Mouse (Mus musculus): ENCODE results near the gene Gm14147.
"Not testable (repeated sequence)": the region's sequence is repeated elsewhere in the genome, so short reads cannot be mapped to it uniquely, and the experiment has no call there.

Gene Gm14147

DNA sequence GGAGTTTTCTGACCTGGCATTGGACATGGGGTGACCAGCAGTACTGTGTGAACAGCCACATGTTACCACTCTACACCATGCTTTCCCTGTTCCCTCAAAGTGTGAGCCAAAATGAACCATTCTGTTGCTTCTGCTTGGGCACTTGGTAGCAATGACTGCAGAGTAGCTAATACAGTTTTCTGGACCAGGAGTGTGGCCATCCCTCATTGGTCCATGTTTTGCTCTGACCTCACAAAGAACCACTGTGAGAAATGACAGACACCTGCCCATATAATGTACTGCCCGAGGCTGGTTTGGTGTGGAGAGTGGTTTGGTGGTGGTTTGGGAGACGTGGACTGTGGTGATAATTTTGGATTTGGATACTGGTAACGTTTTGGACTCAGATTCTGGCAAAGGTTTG lies at the start of gene Gm14147:
Gene Gm14147, plus strand, starts transcription at position 301 of the 400 bp plus-strand sequence.
- not testable (repeated sequence) for DNase-seq

DNA sequence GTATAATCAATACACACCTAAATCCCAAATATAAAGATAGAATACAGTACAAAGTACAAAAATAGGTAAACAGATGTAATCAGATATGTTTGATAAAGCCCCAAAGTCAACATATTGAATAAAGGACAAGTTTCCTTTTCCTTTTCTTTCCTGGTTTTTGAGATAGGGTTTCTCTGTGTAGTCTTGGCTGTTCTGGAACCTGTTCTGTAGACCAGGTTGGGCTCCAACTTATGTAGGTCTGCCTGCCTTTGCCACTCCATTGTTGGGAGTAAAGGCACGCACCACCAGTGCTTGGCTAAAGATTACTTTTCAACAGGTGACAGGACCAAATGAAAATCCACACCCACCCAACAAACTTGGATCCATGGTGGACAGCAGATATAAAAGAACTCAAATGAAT lies 41.4 kb upstream of the Gm14147 start:
- DNase-seq = no peak

DNA sequence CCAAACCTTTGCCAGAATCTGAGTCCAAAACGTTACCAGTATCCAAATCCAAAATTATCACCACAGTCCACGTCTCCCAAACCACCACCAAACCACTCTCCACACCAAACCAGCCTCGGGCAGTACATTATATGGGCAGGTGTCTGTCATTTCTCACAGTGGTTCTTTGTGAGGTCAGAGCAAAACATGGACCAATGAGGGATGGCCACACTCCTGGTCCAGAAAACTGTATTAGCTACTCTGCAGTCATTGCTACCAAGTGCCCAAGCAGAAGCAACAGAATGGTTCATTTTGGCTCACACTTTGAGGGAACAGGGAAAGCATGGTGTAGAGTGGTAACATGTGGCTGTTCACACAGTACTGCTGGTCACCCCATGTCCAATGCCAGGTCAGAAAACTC lies 5.8 kb upstream of the Gm14147 start, which contains the start of gene Gm14151:
Gene Gm14151, minus strand, starts transcription at position 101 of the 400 bp plus-strand sequence.
- DNase-seq = not testable (repeated sequence)
